Mouse (Mus musculus): Measurements from ENCODE around the gene Gm42906. TPM values are rescaled to one million over a fixed set of nuclear protein-coding genes. Genes with fewer than 3 reads are reported as not detected.

Gm42906 gene
- polyA plus RNA-seq, 1 experiment from 2014 or later: not detected

GRCm38 (mm10) chr5:151293591-151293990 lies 134.4 kb downstream of the Gm42906 start:
- Histone ChIP-seq H3K27me3 (ENCODE audit: control insufficient read depth, insufficient read depth, low read length) (no peaks in the 10 kb centered on the region), H3K4me1 (ENCODE audit: control insufficient read depth, insufficient read depth, low read length) (no peaks in the 10 kb centered on the region), H3K36me3 (ENCODE audit: control insufficient read depth, insufficient read depth, low read length) (no peaks in the 10 kb centered on the region), H3K9ac (replicated peaks; ENCODE audit: low read depth, low read length) (no peak overlapping the region), H3K4me3 (ENCODE audit: low read depth, low read length) (no peak overlapping the region), H3K9me3 (ENCODE audit: control insufficient read depth, low read length) (no peaks in the 10 kb centered on the region), H3K4me2 (ENCODE audit: low read depth, low read length) (no peak overlapping the region), H3K27ac (ENCODE audit: low read depth, low read length) (no peak overlapping the region)
- no peak for ATAC-seq (ENCODE audit: low read depth)
- WGBS: 89% methylated on average over 4 of the region's 4 CpGs

- Histone ChIP-seq H3K4me2 (ENCODE audit: low read depth, low read length) (no peak overlapping the region), H3K27ac (ENCODE audit: low read depth, low read length) (no peak overlapping the region), H3K27me3 (ENCODE audit: control insufficient read depth, insufficient read depth, low read length) (no peaks in the 10 kb centered on the region), H3K9me3 (ENCODE audit: control insufficient read depth, low read length) (no peaks in the 10 kb centered on the region), H3K4me3 (ENCODE audit: low read depth, low read length) (no peak overlapping the region), H3K4me1 (ENCODE audit: control insufficient read depth, insufficient read depth, low read length) (no peaks in the 10 kb centered on the region), H3K36me3 (ENCODE audit: control insufficient read depth, insufficient read depth, low read length) (no peaks in the 10 kb centered on the region), H3K9ac (replicated peaks; ENCODE audit: low read depth, low read length) (no peak overlapping the region)
- no peak for ATAC-seq (ENCODE audit: low read depth)
- WGBS: 11% methylated on average over 1 of the region's 1 CpGs
Measured at GRCm38 (mm10) chr5:151292310-151292709, 135.7 kb downstream of the Gm42906 start.

GRCm38 (mm10) chr5:151286331-151286730 lies 141.6 kb downstream of the Gm42906 start:
- no peak for ATAC-seq (ENCODE audit: low read depth)
- Histone ChIP-seq H3K4me3 (ENCODE audit: low read depth, low read length) (no peak overlapping the region), H3K4me2 (ENCODE audit: low read depth, low read length) (no peak overlapping the region), H3K27ac (ENCODE audit: low read depth, low read length) (no peak overlapping the region), H3K36me3 (ENCODE audit: control insufficient read depth, insufficient read depth, low read length) (no peaks in the 10 kb centered on the region), H3K9ac (replicated peaks; ENCODE audit: low read depth, low read length) (no peak overlapping the region), H3K9me3 (ENCODE audit: control insufficient read depth, low read length) (no peaks in the 10 kb centered on the region), H3K4me1 (ENCODE audit: control insufficient read depth, insufficient read depth, low read length) (no peaks in the 10 kb centered on the region), H3K27me3 (ENCODE audit: control insufficient read depth, insufficient read depth, low read length) (no peaks in the 10 kb centered on the region)
- WGBS: 54% methylated on average over 1 of the region's 1 CpGs

GRCm38 (mm10) chr5:151279531-151279930 lies 148.4 kb downstream of the Gm42906 start:
- ATAC-seq (ENCODE audit: low read depth): no peak
- WGBS: 59% methylated on average over 7 of the region's 7 CpGs

GRCm38 (mm10) chr5:151277927-151278326 lies 150.0 kb downstream of the Gm42906 start:
- WGBS: 94% methylated on average over 6 of the region's 6 CpGs
- H3K4me2 ChIP-seq (ENCODE audit: low read depth, low read length): no peak overlapping the region
- H3K9me3 ChIP-seq (ENCODE audit: control insufficient read depth, low read length): no peaks in the 10 kb centered on the region
- no peak for ATAC-seq (ENCODE audit: low read depth)
- no peak overlapping the region for H3K27ac ChIP-seq (ENCODE audit: low read depth, low read length)
- H3K36me3 ChIP-seq (ENCODE audit: control insufficient read depth, insufficient read depth, low read length): no peaks in the 10 kb centered on the region
- H3K4me3 ChIP-seq (ENCODE audit: low read depth, low read length): no peak overlapping the region
- no peaks in the 10 kb centered on the region for H3K27me3 ChIP-seq (ENCODE audit: control insufficient read depth, insufficient read depth, low read length)
- H3K9ac ChIP-seq (replicated peaks; ENCODE audit: low read depth, low read length): no peak overlapping the region
- no peaks in the 10 kb centered on the region for H3K4me1 ChIP-seq (ENCODE audit: control insufficient read depth, insufficient read depth, low read length)

More at GRCm38 (mm10) chr5:151279531-151279930, 148.4 kb downstream of the Gm42906 start:
- H3K36me3 ChIP-seq (ENCODE audit: control insufficient read depth, insufficient read depth, low read length): no peaks in the 10 kb centered on the region
- H3K4me3 ChIP-seq (ENCODE audit: low read depth, low read length): no peak overlapping the region
- no peak overlapping the region for H3K4me2 ChIP-seq (ENCODE audit: low read depth, low read length)
- no peaks in the 10 kb centered on the region for H3K4me1 ChIP-seq (ENCODE audit: control insufficient read depth, insufficient read depth, low read length)
- no peak overlapping the region for H3K9ac ChIP-seq (replicated peaks; ENCODE audit: low read depth, low read length)
- no peaks in the 10 kb centered on the region for H3K9me3 ChIP-seq (ENCODE audit: control insufficient read depth, low read length)
- H3K27me3 ChIP-seq (ENCODE audit: control insufficient read depth, insufficient read depth, low read length): no peaks in the 10 kb centered on the region
- no peak overlapping the region for H3K27ac ChIP-seq (ENCODE audit: low read depth, low read length)

GRCm38 (mm10) chr5:151275986-151276385 lies 152.0 kb downstream of the Gm42906 start:
- WGBS: 89% methylated on average over 2 of the region's 2 CpGs
- ATAC-seq (ENCODE audit: low read depth): no peak

GRCm38 (mm10) chr5:151274265-151274664 lies 153.7 kb downstream of the Gm42906 start:
- 80% methylated on average over 6 of the region's 6 CpGs for WGBS
- no peak for ATAC-seq (ENCODE audit: low read depth)
- Histone ChIP-seq H3K9me3 (ENCODE audit: control insufficient read depth, low read length) (no peaks in the 10 kb centered on the region), H3K27ac (ENCODE audit: low read depth, low read length) (no peak overlapping the region), H3K4me2 (ENCODE audit: low read depth, low read length) (no peak overlapping the region), H3K27me3 (ENCODE audit: control insufficient read depth, insufficient read depth, low read length) (no peaks in the 10 kb centered on the region), H3K36me3 (ENCODE audit: control insufficient read depth, insufficient read depth, low read length) (no peaks in the 10 kb centered on the region), H3K4me3 (ENCODE audit: low read depth, low read length) (no peak overlapping the region), H3K4me1 (ENCODE audit: control insufficient read depth, insufficient read depth, low read length) (no peaks in the 10 kb centered on the region), H3K9ac (replicated peaks; ENCODE audit: low read depth, low read length) (no peak overlapping the region)

More at GRCm38 (mm10) chr5:151275986-151276385, 152.0 kb downstream of the Gm42906 start:
- no peak overlapping the region for H3K4me3 ChIP-seq (ENCODE audit: low read depth, low read length)
- no peaks in the 10 kb centered on the region for H3K9me3 ChIP-seq (ENCODE audit: control insufficient read depth, low read length)
- H3K9ac ChIP-seq (replicated peaks; ENCODE audit: low read depth, low read length): no peak overlapping the region
- no peak overlapping the region for H3K4me2 ChIP-seq (ENCODE audit: low read depth, low read length)
- H3K27me3 ChIP-seq (ENCODE audit: control insufficient read depth, insufficient read depth, low read length): no peaks in the 10 kb centered on the region
- H3K36me3 ChIP-seq (ENCODE audit: control insufficient read depth, insufficient read depth, low read length): no peaks in the 10 kb centered on the region
- no peaks in the 10 kb centered on the region for H3K4me1 ChIP-seq (ENCODE audit: control insufficient read depth, insufficient read depth, low read length)
- no peak overlapping the region for H3K27ac ChIP-seq (ENCODE audit: low read depth, low read length)

- no peaks in the 10 kb centered on the region for H3K4me1 ChIP-seq (ENCODE audit: control insufficient read depth, insufficient read depth, low read length)
- H3K27ac ChIP-seq (ENCODE audit: low read depth, low read length): no peak overlapping the region
- no peak overlapping the region for H3K4me2 ChIP-seq (ENCODE audit: low read depth, low read length)
- ATAC-seq (ENCODE audit: low read depth): no peak
- H3K9me3 ChIP-seq (ENCODE audit: control insufficient read depth, low read length): no peaks in the 10 kb centered on the region
- WGBS: 95% methylated on average over 5 of the region's 5 CpGs
- H3K36me3 ChIP-seq (ENCODE audit: control insufficient read depth, insufficient read depth, low read length): no peaks in the 10 kb centered on the region
- H3K9ac ChIP-seq (replicated peaks; ENCODE audit: low read depth, low read length): no peak overlapping the region
- no peak overlapping the region for H3K4me3 ChIP-seq (ENCODE audit: low read depth, low read length)
- no peaks in the 10 kb centered on the region for H3K27me3 ChIP-seq (ENCODE audit: control insufficient read depth, insufficient read depth, low read length)
Measured at GRCm38 (mm10) chr5:151270815-151271214, 157.1 kb downstream of the Gm42906 start.

GRCm38 (mm10) chr5:151266896-151267634 lies 160.9 kb downstream of the Gm42906 start:
- H3K9me3 ChIP-seq (ENCODE audit: control insufficient read depth, low read length): no peaks in the 10 kb centered on the region
- no peak for ATAC-seq (ENCODE audit: low read depth)
- no peaks in the 10 kb centered on the region for H3K4me1 ChIP-seq (ENCODE audit: control insufficient read depth, insufficient read depth, low read length)
- no peaks in the 10 kb centered on the region for H3K36me3 ChIP-seq (ENCODE audit: control insufficient read depth, insufficient read depth, low read length)
- 73% methylated on average over 14 of the region's 14 CpGs for WGBS
- H3K27ac ChIP-seq (ENCODE audit: low read depth, low read length): no peak overlapping the region
- no peak overlapping the region for H3K4me2 ChIP-seq (ENCODE audit: low read depth, low read length)
- no peak overlapping the region for H3K4me3 ChIP-seq (ENCODE audit: low read depth, low read length)
- no peaks in the 10 kb centered on the region for H3K27me3 ChIP-seq (ENCODE audit: control insufficient read depth, insufficient read depth, low read length)
- no peak overlapping the region for H3K9ac ChIP-seq (replicated peaks; ENCODE audit: low read depth, low read length)

All from neural tube, embryonic 14.5 days (tissue).